Mouse (Mus musculus) lung, postnatal 4 days (tissue): ENCODE results near the gene Cox7c.
"Not testable (repeated sequence)": the region's sequence is repeated elsewhere in the genome, so short reads cannot be mapped to it uniquely, and the experiment has no call there.

Source experiments
- DNase-seq, 2 experiments: peaks; one replicate each; pipeline ENCODE4 v3.0.0; 2021

Cox7c gene

DNA sequence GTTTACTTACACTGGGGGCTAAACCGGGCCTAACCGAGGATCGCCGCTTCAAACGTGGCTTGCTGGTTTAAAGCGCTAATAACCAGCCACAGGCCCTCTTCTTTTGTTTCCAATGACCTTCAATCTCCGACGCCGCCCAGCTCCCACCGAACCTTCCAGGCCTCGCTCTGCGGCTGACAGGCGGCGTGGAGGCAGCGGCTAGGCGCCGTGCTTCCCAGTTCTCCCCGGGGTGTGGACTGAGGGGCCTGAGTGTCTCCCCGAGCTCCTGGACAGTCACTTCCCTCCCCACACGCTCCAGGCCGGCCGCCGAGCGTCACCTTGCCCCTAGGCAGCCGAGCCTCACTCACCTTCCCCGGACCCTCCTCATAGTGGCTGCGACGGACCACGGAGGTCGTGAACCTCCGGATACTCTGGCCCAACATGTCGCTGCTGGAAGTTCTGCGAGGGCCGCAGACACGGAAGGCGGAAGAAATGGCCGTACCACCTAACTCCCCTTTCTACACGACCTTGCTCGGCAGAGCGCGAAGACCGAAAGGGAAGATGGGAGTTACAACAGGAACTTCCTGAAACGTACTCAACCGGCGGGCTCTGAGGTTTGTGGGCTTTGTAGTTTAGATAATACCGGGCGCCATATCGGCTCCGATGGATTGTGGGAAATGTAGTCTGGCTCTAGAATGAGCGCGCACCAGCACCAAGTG is at the start of gene Cox7c:
Gene Cox7c (minus strand): TSS at position 651 of the 698 bp plus-strand sequence.
- peak; percentile 85 to 88 for DNase-seq

DNA sequence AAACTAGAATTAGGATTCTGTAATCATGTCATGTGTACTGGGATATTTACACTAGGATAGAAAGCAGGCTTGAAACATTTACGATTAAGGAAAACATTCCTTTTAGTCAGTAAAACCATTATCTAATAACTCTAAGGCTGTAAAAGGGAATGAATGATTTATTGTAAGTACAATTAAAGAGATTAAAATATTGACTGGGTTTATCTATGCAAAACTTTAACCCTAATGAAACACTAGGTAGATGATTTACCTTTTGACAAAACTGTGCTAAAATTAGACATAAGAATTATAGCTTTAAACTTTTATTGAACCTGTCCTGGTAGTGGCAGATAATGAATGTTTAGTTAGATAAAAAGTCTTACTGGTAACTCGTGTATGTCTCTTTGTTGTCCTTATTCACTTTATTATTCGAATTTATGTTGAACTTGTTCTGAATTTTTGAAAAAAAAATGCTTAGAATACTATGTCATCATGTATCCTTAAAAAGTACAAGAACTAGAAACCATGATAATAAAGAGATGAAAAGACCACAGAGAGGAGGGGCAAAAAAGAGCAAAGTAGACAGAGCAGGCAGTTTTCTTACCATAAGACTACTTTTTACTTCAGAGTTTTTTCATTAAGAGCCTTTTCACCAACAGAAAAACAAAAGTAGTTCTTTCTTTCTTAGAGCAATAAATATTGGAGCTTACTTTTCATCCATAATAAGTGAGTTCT is 21.5 kb upstream of the Cox7c start:
- DNase-seq: no peak

GRCm38 (mm10) chr13:86067508-86067907 is 20.8 kb upstream of the Cox7c start:
- DNase-seq: no peak

- DNase-seq: not testable (repeated sequence)
Observed at GRCm38 (mm10) chr13:86054091-86054490, 7.4 kb upstream of the Cox7c start.

DNA sequence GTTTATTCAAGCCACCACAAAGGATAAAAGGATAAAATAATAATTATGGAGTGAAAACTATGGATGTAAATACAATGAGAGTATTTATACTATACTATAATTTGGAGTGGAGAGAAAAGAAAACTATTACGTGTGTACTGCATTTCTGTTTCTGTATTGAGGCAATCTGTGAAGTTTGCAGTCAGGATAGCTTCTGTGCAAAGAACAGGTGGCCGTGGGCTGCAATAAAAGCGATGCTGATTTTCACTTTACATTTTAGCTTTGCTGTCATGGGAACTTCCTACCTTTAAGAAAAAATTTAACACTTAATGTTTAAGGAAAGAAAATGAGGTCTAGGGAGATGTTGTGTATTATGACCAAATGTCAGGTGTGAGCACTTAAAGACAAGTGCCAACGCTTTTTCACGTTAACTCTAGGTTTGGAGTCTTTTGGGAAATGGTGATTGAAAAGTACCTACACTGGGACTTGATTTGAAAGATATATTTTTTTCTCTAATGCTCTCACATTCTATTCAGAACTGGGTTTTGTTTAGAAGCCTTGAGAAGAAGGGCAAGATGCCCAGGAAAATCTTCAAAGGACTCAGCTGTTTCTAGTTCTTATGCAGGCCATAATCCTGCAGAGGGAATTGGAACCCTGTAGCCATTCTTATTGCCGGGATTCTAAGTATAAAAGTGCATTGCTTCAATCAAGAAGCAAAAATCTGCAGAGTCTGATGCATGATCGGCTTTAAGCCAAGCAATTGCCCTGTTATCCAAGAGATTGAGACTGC is 41.6 kb downstream of the Cox7c start:
- no peak for DNase-seq
